Comparison of ENCODE assay signal across 12 mouse cellular contexts in genomic region chr17:64540411-64540810, GRCm38 (mm10).
"Had no signal": no experiment of that assay in that cellular context is flagged by ENCODE, and none has a peak within 500 bp of the region (broad histone marks: within the 10 kb centered on the region; RNA-seq: fewer than 3 reads in every experiment).

No protein-coding gene starts in this region.

- H3K27me3 ChIP-seq: intestine, embryonic 15.5 days; kidney, embryonic 15.5 days; limb, embryonic 12.5 days; liver, embryonic 13.5 days had no signal

- H3K4me3 ChIP-seq: intestine, embryonic 15.5 days; kidney, embryonic 15.5 days; limb, embryonic 12.5 days; liver, embryonic 13.5 days had no signal

- H3K36me3 ChIP-seq: intestine, embryonic 15.5 days; kidney, embryonic 15.5 days; limb, embryonic 12.5 days; liver, embryonic 13.5 days had no signal

- H3K4me2 ChIP-seq: intestine, embryonic 15.5 days; kidney, embryonic 15.5 days; limb, embryonic 12.5 days; liver, embryonic 13.5 days had no signal

- H3K9ac ChIP-seq: intestine, embryonic 15.5 days; kidney, embryonic 15.5 days; limb, embryonic 12.5 days; liver, embryonic 13.5 days; liver, postnatal 0 days had no signal

- H3K27ac ChIP-seq: intestine, embryonic 15.5 days; kidney, embryonic 15.5 days; limb, embryonic 12.5 days; liver, embryonic 13.5 days; stomach, postnatal 0 days had no signal

- ATAC-seq: intestine, embryonic 15.5 days; liver, postnatal 0 days; lung, postnatal 0 days had no signal

- H3K9me3 ChIP-seq: intestine, embryonic 15.5 days; kidney, embryonic 15.5 days; limb, embryonic 12.5 days; liver, embryonic 13.5 days had no signal

- DNase-seq: kidney, adult 2 months; kidney, postnatal 14 days; liver; liver, embryonic 13.5 days; liver, postnatal 0 days; lung, postnatal 36 days; thymus, postnatal 4 days had no signal

- H3K4me1 ChIP-seq: intestine, embryonic 15.5 days had no signal
